Mouse (Mus musculus) forelimb bud, embryonic 11.5 days (tissue): ENCODE measurements at regions not wholly inside any gene's neighbourhood (a gene's known extent, or its start where the extent isn't known, plus 50 kb on each side); places are given as distances from the start of the nearest gene placed in this dataset.

Source experiments
- DNase-seq: peaks from one replicate; pipeline ENCODE4 v3.0.0-alpha.2; 2012; ENCODE audit warnings: low read depth, low spot score

- no peak for DNase-seq
Observed at GRCm38 (mm10) chr3:117038280-117038927, 69.6 kb upstream of the Palmd start.
